Mouse (Mus musculus) 416B (cell line): ENCODE data around the gene Kiss1.

Experiments used
- DNase-seq: peaks from one replicate; pipeline ENCODE4 v3.0.0; 2011; ENCODE audit warnings: low read depth

Gene Kiss1

GRCm38 (mm10) chr1:133363276-133364021 lies 41.8 kb downstream of the Kiss1 start, which contains the start of gene Etnk2:
TSS of gene Etnk2 (plus strand) at chr1:133363572.
- no peak for DNase-seq

GRCm38 (mm10) chr1:133364022-133364630 lies 42.5 kb downstream of the Kiss1 start:
- DNase-seq: no peak

- no peak for DNase-seq
Measured at GRCm38 (mm10) chr1:133364890-133365289, 43.2 kb downstream of the Kiss1 start.

DNA sequence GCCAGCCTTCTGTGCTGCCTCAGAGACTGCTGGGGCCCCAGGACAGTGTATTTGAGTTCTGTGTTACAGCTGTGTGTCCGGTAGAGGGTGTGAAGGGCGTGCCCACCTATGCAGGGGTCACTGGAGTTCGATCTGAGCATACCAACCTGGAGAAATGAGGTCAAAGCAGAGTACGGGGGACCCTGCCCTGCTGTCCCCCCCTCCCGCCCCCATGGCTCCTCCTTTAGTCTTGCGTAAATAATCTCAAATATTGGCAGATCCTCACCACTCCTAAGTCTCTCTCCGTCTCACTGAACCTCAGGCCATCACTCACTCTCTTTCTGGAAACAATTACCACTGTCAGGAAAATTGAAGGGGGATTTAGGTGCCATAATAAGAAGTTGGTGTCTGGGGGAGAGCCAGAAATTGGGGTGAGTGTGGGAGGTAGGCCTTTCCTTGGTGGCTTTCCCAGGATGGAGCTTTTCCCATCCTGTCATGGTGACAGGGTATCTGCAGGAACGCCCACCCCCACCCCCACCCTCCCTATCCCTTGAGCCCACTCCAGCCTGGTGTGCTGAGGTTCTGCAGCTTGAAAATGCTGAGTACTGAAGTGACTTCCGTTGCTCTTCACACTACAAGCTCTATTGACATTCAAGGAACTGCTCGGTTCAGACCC lies 45.4 kb downstream of the Kiss1 start:
- no peak for DNase-seq

GRCm38 (mm10) chr1:133367606-133368488 lies 46.2 kb downstream of the Kiss1 start:
- DNase-seq: no peak

DNA sequence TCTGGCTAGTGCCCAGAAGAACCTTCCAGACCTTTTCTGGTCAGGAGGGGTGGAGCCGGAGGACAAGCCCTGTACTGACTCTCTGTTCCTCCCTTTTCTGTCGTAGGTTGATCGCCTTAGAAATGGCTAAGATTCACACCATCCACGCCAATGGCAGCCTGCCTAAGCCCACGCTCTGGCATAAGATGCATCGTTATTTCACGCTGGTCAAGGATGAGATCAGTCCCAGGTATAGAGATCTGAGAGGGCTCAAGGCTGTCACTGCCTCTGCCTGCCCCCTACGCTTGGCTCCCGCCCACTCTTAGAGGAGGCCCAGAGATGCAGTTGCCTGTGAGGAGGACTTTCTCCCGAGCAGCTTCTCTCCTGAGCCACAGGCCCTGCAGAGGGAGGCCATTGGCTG lies 47.0 kb downstream of the Kiss1 start:
- no peak for DNase-seq

DNA sequence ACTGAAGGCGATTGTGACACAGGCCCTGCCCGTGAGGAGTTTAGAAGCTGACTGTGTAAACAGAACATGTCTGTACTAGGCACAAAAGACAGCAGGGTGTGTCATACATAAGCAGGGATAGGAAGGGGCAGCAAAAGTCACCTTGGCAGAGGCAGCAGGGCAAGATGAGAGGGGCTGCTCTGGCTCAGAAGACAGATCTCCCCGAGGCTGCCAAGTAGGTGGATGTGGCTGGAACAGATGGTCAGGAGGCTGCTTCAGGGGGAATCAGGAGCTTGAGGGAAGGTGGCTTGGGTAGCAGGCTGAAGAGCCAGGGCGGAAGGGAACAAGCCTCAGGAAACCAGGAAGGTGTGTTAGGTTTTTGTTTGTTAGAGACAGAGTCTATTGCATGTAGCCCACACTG lies 48.7 kb downstream of the Kiss1 start:
- DNase-seq: no peak

- DNase-seq: no peak
Measured at GRCm38 (mm10) chr1:133371431-133371830, 49.8 kb downstream of the Kiss1 start.

DNA sequence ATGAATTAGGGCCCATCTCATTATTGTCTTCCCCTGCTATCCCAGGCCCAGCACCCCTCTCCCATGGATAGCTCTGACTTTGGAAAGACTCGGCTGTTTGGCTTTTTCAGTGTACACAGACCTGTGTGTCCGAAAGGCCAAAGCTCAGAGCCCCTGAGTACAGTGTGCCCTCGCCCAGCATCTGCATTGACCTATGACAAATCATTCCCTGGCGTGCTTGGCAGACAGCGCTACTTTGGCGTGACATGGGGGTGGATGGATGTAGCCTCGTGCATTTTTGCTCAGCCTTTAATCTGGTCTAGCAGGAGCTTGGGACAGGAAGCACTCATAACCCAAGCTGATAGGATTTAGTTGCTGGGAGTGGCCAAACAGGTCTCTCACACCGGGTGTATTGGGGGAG lies 50.4 kb downstream of the Kiss1 start:
- DNase-seq: no peak

DNA sequence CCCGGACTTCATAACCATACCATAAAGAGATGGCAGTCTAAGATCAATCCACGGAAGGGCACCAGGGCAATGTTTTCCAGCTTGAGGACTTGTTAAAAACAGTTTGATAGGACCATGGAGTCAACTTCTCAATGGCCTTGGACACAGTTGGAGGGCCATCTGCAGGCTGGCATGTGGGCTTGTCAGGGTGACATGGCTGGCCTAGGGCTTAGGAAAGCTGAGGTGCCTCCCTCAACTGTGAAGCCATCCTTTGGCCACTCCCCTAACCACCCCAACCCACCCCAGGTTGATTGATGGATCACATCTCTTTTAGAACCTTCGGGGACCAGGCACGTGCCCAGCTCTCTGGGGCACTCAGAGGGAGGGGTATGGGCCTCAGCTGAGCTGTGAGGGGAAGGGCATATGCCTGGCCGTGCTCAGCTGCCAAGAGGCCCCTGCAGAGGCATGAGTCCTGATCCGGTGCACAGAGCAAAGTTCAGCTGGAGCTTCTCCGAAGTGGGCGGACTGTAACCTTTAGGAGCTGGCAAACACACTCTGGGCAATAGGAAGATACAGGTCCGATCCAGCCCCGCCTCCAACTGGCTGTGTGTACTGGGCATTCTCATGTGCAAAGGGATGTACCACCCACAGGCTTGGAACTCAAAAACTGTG lies 54.1 kb downstream of the Kiss1 start:
- no peak for DNase-seq

- DNase-seq: no peak
Measured at GRCm38 (mm10) chr1:133377547-133377946, 55.9 kb downstream of the Kiss1 start.
